Mouse (Mus musculus) lung, postnatal 0 days (tissue): Measurements from ENCODE around the gene Gm20716.

ENCODE experiments used
- CTCF ChIP-seq: IDR thresholded peaks from 2 replicates; pipeline ENCODE4 v1.5.1; 2016; ENCODE audit warnings: antibody characterized with exemption, mild to moderate bottlenecking
- EP300 ChIP-seq: IDR thresholded peaks from 2 replicates; pipeline ENCODE4 v1.6.1; 2016; ENCODE audit warnings: antibody characterized with exemption, mild to moderate bottlenecking, control low read depth

DNA sequence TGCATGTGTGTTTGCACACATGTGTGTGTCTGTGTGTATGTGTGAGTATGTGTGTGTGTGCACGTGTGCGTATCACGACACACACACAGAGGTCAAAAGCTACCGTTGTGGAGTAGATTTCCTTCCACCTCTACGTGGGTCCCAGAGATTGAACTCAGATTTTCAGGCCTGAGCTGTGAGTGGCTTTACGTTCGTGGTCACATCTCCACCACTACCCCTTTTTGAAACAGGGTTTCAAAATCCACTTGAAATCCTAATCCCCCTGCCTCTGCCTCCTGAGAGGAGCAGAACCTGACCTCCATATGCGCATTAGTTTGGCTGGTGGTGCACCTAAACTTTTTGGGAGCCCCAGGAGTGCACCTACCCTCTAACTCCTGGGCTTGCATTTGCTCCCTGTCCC lies 80.9 kb downstream of the Gm20716 start:
- no peak for TF ChIP-seq CTCF
- no peak for TF ChIP-seq EP300
